Mouse (Mus musculus) gastrocnemius, adult 2 months (tissue): ENCODE data around the gene Abcb9. TPM values are rescaled to one million over a fixed set of nuclear protein-coding genes. Genes with fewer than 3 reads are reported as not detected.

Source experiments
- DNase-seq: peaks from one replicate; pipeline ENCODE4 v3.0.0; 2022
- H3K27ac ChIP-seq: fragments of 200-600 bp; 2 replicates; pipeline ENCODE4 v1.8.1; 2022; ENCODE audit warnings: mild to moderate bottlenecking
- H3K4me3 ChIP-seq: fragments of 200-600 bp; 2 replicates; pipeline ENCODE4 v1.8.1; 2022; ENCODE audit warnings: mild to moderate bottlenecking, moderate library complexity
- CTCF ChIP-seq: fragments of 200-600 bp; IDR thresholded peaks from 2 replicates; pipeline ENCODE4 v1.8.1; 2022; ENCODE audit warnings: antibody characterized with exemption, mild to moderate bottlenecking, moderate library complexity
- intact Hi-C: fragments of 180-260 bp; cut with DNase I; formaldehyde crosslinking; loops from one replicate; pipeline ENCODE4 v1.15.1; 2025
- total RNA-seq, 2 experiments: library from RNA; stranded (reverse); gene quantifications; 2 replicates each; pipeline ENCODE4 v1.2.3; 2021

Gene Abcb9
- total RNA-seq, 2 experiments from 2014 or later, result 7.1 to 11.9 TPM

GRCm38 (mm10) chr5:124111742-124112497 lies 16.3 kb upstream of the Abcb9 start, which contains the start of gene Ogfod2:
Gene Ogfod2 (plus strand): TSS chr5:124112297.
- intact Hi-C loops, result no loop called here
- peak; percentile 98 for DNase-seq
- peak; percentile 46 for TF ChIP-seq CTCF
- peak within 1 kb of the TSS; percentile 98 for H3K4me3 ChIP-seq
- H3K27ac ChIP-seq, result peak within 1 kb of the TSS; percentile 99

- H3K4me3 ChIP-seq, result peak overlapping the region; percentile 98
- peak; percentile 56 for DNase-seq
- peak overlapping the region; percentile 99 for H3K27ac ChIP-seq
- intact Hi-C loops, result no loop called here
- TF ChIP-seq CTCF, result peak; percentile 84
Observed at GRCm38 (mm10) chr5:124111077-124111741, 15.6 kb upstream of the Abcb9 start.

GRCm38 (mm10) chr5:124103552-124103951 lies 8.0 kb upstream of the Abcb9 start:
- no peak for TF ChIP-seq CTCF
- intact Hi-C loops, result no loop called here
- H3K4me3 ChIP-seq, result no peak overlapping the region

GRCm38 (mm10) chr5:124103020-124103419 lies 7.4 kb upstream of the Abcb9 start:
- no peak overlapping the region for H3K27ac ChIP-seq
- intact Hi-C loops, result no loop called here
- DNase-seq, result no peak
- H3K4me3 ChIP-seq, result no peak overlapping the region
- no peak for TF ChIP-seq CTCF

More at GRCm38 (mm10) chr5:124103552-124103951, 8.0 kb upstream of the Abcb9 start:
- no peak for DNase-seq
- H3K27ac ChIP-seq, result no peak overlapping the region

- H3K4me3 ChIP-seq, result no peak overlapping the region
- no peak overlapping the region for H3K27ac ChIP-seq
- intact Hi-C loops, result no loop called here
- no peak for DNase-seq
- no peak for TF ChIP-seq CTCF
Observed at GRCm38 (mm10) chr5:124102326-124102725, 6.7 kb upstream of the Abcb9 start.

- DNase-seq, result no peak
- no peak for TF ChIP-seq CTCF
- H3K27ac ChIP-seq, result no peak overlapping the region
- no peak overlapping the region for H3K4me3 ChIP-seq
- intact Hi-C loops, result no loop called here
Observed at GRCm38 (mm10) chr5:124100128-124101044, 4.8 kb upstream of the Abcb9 start.

- Histone ChIP-seq H3K4me3 (no peak overlapping the region), H3K27ac (no peak overlapping the region)
- intact Hi-C loops, result no loop called here
- no peak for TF ChIP-seq CTCF
- no peak for DNase-seq
Observed at GRCm38 (mm10) chr5:124098923-124099322, 3.3 kb upstream of the Abcb9 start.

GRCm38 (mm10) chr5:124095077-124095581 lies 469 bp downstream of the Abcb9 start:
- TF ChIP-seq CTCF, result no peak
- Histone ChIP-seq H3K27ac (peak overlapping the region; percentile 89), H3K4me3 (peak overlapping the region; percentile 96)
- DNase-seq, result no peak
- intact Hi-C loops, result no loop called here

GRCm38 (mm10) chr5:124093852-124094604 lies 1.6 kb downstream of the Abcb9 start:
- no peak for TF ChIP-seq CTCF
- no peak for DNase-seq
- intact Hi-C loops, result no loop called here
- H3K4me3 ChIP-seq, result peak overlapping the region; percentile 9; the same call in 1 of the 2 replicates
- peak overlapping the region; percentile 60 for H3K27ac ChIP-seq

GRCm38 (mm10) chr5:124093120-124093794 lies 2.3 kb downstream of the Abcb9 start:
- H3K27ac ChIP-seq, result peak overlapping the region; percentile 60
- intact Hi-C loops, result no loop called here
- peak; percentile 79 for DNase-seq
- H3K4me3 ChIP-seq, result peak overlapping the region; percentile 9; the same call in 1 of the 2 replicates
- no peak for TF ChIP-seq CTCF

- TF ChIP-seq CTCF, result no peak
- H3K4me3 ChIP-seq, result no peak overlapping the region
- intact Hi-C loops, result no loop called here
- no peak for DNase-seq
- peak overlapping the region; percentile 28; the same call in 1 of the 2 replicates for H3K27ac ChIP-seq
Observed at GRCm38 (mm10) chr5:124091951-124092406, 3.6 kb downstream of the Abcb9 start.
